Mouse (Mus musculus) hindbrain, embryonic 12.5 days (tissue): ENCODE data around the gene Dnajc27. TPM values are rescaled to one million over a fixed set of nuclear protein-coding genes. Genes with fewer than 3 reads are reported as not detected.

ENCODE experiments used
- ATAC-seq: fragments of 200-750 bp; cut with Nextera tagmentation; 2 replicates; pipeline ENCODE4 v1.8.0; 2017; ENCODE audit warnings: moderate TSS enrichment; ENCODE audit not compliant: low FRiP score
- H3K27ac ChIP-seq: fragments of 300-500 bp; sonication (generic); 2 replicates; pipeline ENCODE4 v1.5.1; 2016; ENCODE audit warnings: mild to moderate bottlenecking
- H3K27me3 ChIP-seq: fragments of 300-500 bp; sonication (generic); 2 replicates; pipeline ENCODE4 v1.6.1; 2016; ENCODE audit warnings: mild to moderate bottlenecking
- H3K36me3 ChIP-seq: fragments of 300-500 bp; sonication (generic); 2 replicates; pipeline ENCODE4 v1.6.1; 2016; ENCODE audit warnings: mild to moderate bottlenecking
- H3K4me1 ChIP-seq: fragments of 300-500 bp; sonication (generic); 2 replicates; pipeline ENCODE4 v1.6.1; 2016
- H3K4me2 ChIP-seq: fragments of 300-500 bp; sonication (generic); replicated peaks from 2 replicates; pipeline ENCODE4 v1.6.1; 2016; ENCODE audit warnings: mild to moderate bottlenecking
- H3K4me3 ChIP-seq: fragments of 300-500 bp; sonication (generic); 2 replicates; pipeline ENCODE4 v1.5.1; 2016; ENCODE audit warnings: mild to moderate bottlenecking
- H3K9ac ChIP-seq: fragments of 300-500 bp; sonication (generic); 2 replicates; pipeline ENCODE4 v1.6.1; 2016; ENCODE audit warnings: mild to moderate bottlenecking, moderate library complexity
- H3K9me3 ChIP-seq: fragments of 300-500 bp; sonication (generic); replicated peaks from 2 replicates; pipeline ENCODE4 v1.6.1; 2016; ENCODE audit warnings: mild to moderate bottlenecking
- WGBS: fragments of 180-500 bp; shearing (Covaris S2); methylation state at CpG from one replicate; pipeline ENCODE4 v1.1.7; 2016; 5-methylcytosine and 5-hydroxymethylcytosine counted together
- polyA plus RNA-seq: library from polyadenylated mRNA; unstranded; fragments of >200 nt; fragmentation: Nextera tagmentation; extraction: Ambion mirVana; gene quantifications from 2 replicates; pipeline ENCODE4 v1.2.1, GENCODE M21; 2016

Gene Dnajc27
- polyA plus RNA-seq, 1 experiment from 2014 or later: 13.9 TPM

- no peaks in the 10 kb centered on the region for H3K9me3 ChIP-seq
- H3K4me2 ChIP-seq: no peak overlapping the region
- ATAC-seq: no peak
- WGBS: 74% methylated on average over 9 of the region's 9 CpGs
- no peak overlapping the region for H3K27ac ChIP-seq
- H3K27me3 ChIP-seq: no peaks in the 10 kb centered on the region
- no peaks in the 10 kb centered on the region for H3K4me1 ChIP-seq
- H3K4me3 ChIP-seq: no peak overlapping the region
- H3K9ac ChIP-seq: no peak overlapping the region
- H3K36me3 ChIP-seq: no peaks in the 10 kb centered on the region
Observed at GRCm38 (mm10) chr12:4058321-4058720, 24.1 kb upstream of the Dnajc27 start.

- ATAC-seq: no peak
- H3K9me3 ChIP-seq: no peaks in the 10 kb centered on the region
- H3K27me3 ChIP-seq: no peaks in the 10 kb centered on the region
- no peak overlapping the region for H3K4me2 ChIP-seq
- no peaks in the 10 kb centered on the region for H3K4me1 ChIP-seq
- H3K36me3 ChIP-seq: no peaks in the 10 kb centered on the region
- no peak overlapping the region for H3K9ac ChIP-seq
- no peak overlapping the region for H3K27ac ChIP-seq
- H3K4me3 ChIP-seq: no peak overlapping the region
- 89% methylated on average over 4 of the region's 4 CpGs for whole genome bisulfite sequencing
Observed at GRCm38 (mm10) chr12:4059683-4060082, 22.7 kb upstream of the Dnajc27 start.

- Histone ChIP-seq H3K4me1 (peaks cover 4% of the 10 kb centered on the region; the same call in 1 of the 2 replicates), H3K4me3 (no peak overlapping the region), H3K9ac (no peak overlapping the region), H3K36me3 (no peaks in the 10 kb centered on the region), H3K27ac (no peak overlapping the region), H3K27me3 (no peaks in the 10 kb centered on the region), H3K4me2 (no peak overlapping the region), H3K9me3 (no peaks in the 10 kb centered on the region)
- WGBS: 98% methylated on average over 2 of the region's 2 CpGs
- ATAC-seq: no peak
Observed at GRCm38 (mm10) chr12:4065498-4065897, 16.9 kb upstream of the Dnajc27 start.

GRCm38 (mm10) chr12:4065944-4066343, 16.4 kb upstream of the Dnajc27 start:
- 78% methylated on average over 8 of the region's 8 CpGs for WGBS

GRCm38 (mm10) chr12:4066681-4067459, 15.5 kb upstream of the Dnajc27 start:
- no peaks in the 10 kb centered on the region for H3K36me3 ChIP-seq
- peaks cover 4% of the 10 kb centered on the region; the same call in 1 of the 2 replicates for H3K4me1 ChIP-seq
- H3K27me3 ChIP-seq: no peaks in the 10 kb centered on the region
- no peak for ATAC-seq
- no peaks in the 10 kb centered on the region for H3K9me3 ChIP-seq
- no peak overlapping the region for H3K4me2 ChIP-seq
- WGBS: 71% methylated on average over 6 of the region's 6 CpGs
- no peak overlapping the region for H3K27ac ChIP-seq
- H3K9ac ChIP-seq: no peak overlapping the region
- H3K4me3 ChIP-seq: no peak overlapping the region

More at GRCm38 (mm10) chr12:4065944-4066343, 16.4 kb upstream of the Dnajc27 start:
- Histone ChIP-seq H3K4me2 (no peak overlapping the region), H3K4me1 (peaks cover 4% of the 10 kb centered on the region; the same call in 1 of the 2 replicates), H3K4me3 (no peak overlapping the region), H3K27me3 (no peaks in the 10 kb centered on the region), H3K9ac (no peak overlapping the region), H3K36me3 (no peaks in the 10 kb centered on the region), H3K27ac (no peak overlapping the region), H3K9me3 (no peaks in the 10 kb centered on the region)
- ATAC-seq: no peak

GRCm38 (mm10) chr12:4068551-4068950, 13.8 kb upstream of the Dnajc27 start:
- Histone ChIP-seq H3K27me3 (no peaks in the 10 kb centered on the region), H3K9me3 (no peaks in the 10 kb centered on the region), H3K4me2 (no peak overlapping the region), H3K27ac (no peak overlapping the region), H3K4me3 (no peak overlapping the region), H3K4me1 (peaks cover 4% of the 10 kb centered on the region; the same call in 1 of the 2 replicates), H3K9ac (no peak overlapping the region), H3K36me3 (no peaks in the 10 kb centered on the region)
- ATAC-seq: no peak
- WGBS: 83% methylated on average over 4 of the region's 4 CpGs

GRCm38 (mm10) chr12:4071671-4072070, 10.7 kb upstream of the Dnajc27 start:
- no peak for ATAC-seq
- H3K27me3 ChIP-seq: no peaks in the 10 kb centered on the region

GRCm38 (mm10) chr12:4075407-4075806, 7.0 kb upstream of the Dnajc27 start:
- WGBS: 66% methylated on average over 8 of the region's 8 CpGs
- Histone ChIP-seq H3K36me3 (no peaks in the 10 kb centered on the region), H3K9ac (no peak overlapping the region), H3K27ac (no peak overlapping the region), H3K4me1 (no peaks in the 10 kb centered on the region), H3K27me3 (no peaks in the 10 kb centered on the region), H3K4me3 (no peak overlapping the region), H3K4me2 (no peak overlapping the region), H3K9me3 (no peaks in the 10 kb centered on the region)
- no peak for ATAC-seq

More at GRCm38 (mm10) chr12:4071671-4072070, 10.7 kb upstream of the Dnajc27 start:
- Histone ChIP-seq H3K27ac (no peak overlapping the region), H3K4me1 (no peaks in the 10 kb centered on the region; the same call in 1 of the 2 replicates), H3K36me3 (no peaks in the 10 kb centered on the region), H3K4me2 (no peak overlapping the region), H3K9ac (no peak overlapping the region), H3K4me3 (no peak overlapping the region), H3K9me3 (no peaks in the 10 kb centered on the region)
- 83% methylated on average over 9 of the region's 9 CpGs for WGBS

- Histone ChIP-seq H3K4me2 (no peak overlapping the region), H3K36me3 (no peaks in the 10 kb centered on the region), H3K27me3 (no peaks in the 10 kb centered on the region), H3K4me3 (no peak overlapping the region), H3K4me1 (no peaks in the 10 kb centered on the region), H3K9ac (no peak overlapping the region), H3K27ac (no peak overlapping the region), H3K9me3 (no peaks in the 10 kb centered on the region)
- no peak for ATAC-seq
Observed at GRCm38 (mm10) chr12:4076383-4076782, 6.0 kb upstream of the Dnajc27 start.

- ATAC-seq: no peak
- H3K4me2 ChIP-seq: no peak overlapping the region
- H3K9me3 ChIP-seq: no peaks in the 10 kb centered on the region
- no peak overlapping the region for H3K4me3 ChIP-seq
- no peaks in the 10 kb centered on the region for H3K27me3 ChIP-seq
- peaks cover 2% of the 10 kb centered on the region; the same call in 1 of the 2 replicates for H3K4me1 ChIP-seq
- H3K9ac ChIP-seq: no peak overlapping the region
- 63% methylated on average over 1 of the region's 1 CpGs for WGBS
- no peak overlapping the region for H3K27ac ChIP-seq
- H3K36me3 ChIP-seq: no peaks in the 10 kb centered on the region
Observed at GRCm38 (mm10) chr12:4078069-4078468, 4.3 kb upstream of the Dnajc27 start.

- H3K4me2 ChIP-seq: no peak overlapping the region
Observed at GRCm38 (mm10) chr12:4080311-4080710, 2.1 kb upstream of the Dnajc27 start.

GRCm38 (mm10) chr12:4083441-4083840, 1.1 kb downstream of the Dnajc27 start:
- H3K27ac ChIP-seq: no peak overlapping the region
- no peaks in the 10 kb centered on the region for H3K27me3 ChIP-seq
- peaks cover 24% of the 10 kb centered on the region for H3K36me3 ChIP-seq
- peak overlapping the region; percentile 52; the same call in 1 of the 2 replicates for H3K4me3 ChIP-seq
- peak overlapping the region; percentile 52 for H3K4me2 ChIP-seq
- ATAC-seq: no peak
- H3K9ac ChIP-seq: 0 out of 2 replicates have a peak overlapping the region, but pooled peaks have one; percentile 44
- H3K4me1 ChIP-seq: peaks cover 10% of the 10 kb centered on the region
- no peaks in the 10 kb centered on the region for H3K9me3 ChIP-seq
- WGBS: 75% methylated on average over 8 of the region's 8 CpGs

More at GRCm38 (mm10) chr12:4080311-4080710, 2.1 kb upstream of the Dnajc27 start:
- H3K9ac ChIP-seq: no peak overlapping the region
- H3K4me3 ChIP-seq: no peak overlapping the region
- peaks cover 10% of the 10 kb centered on the region for H3K4me1 ChIP-seq
- H3K27ac ChIP-seq: no peak overlapping the region
- H3K36me3 ChIP-seq: no peaks in the 10 kb centered on the region
- no peak for ATAC-seq
- H3K9me3 ChIP-seq: no peaks in the 10 kb centered on the region
- no peaks in the 10 kb centered on the region for H3K27me3 ChIP-seq
- 1% methylated on average over 2 of the region's 2 CpGs for WGBS

- Histone ChIP-seq H3K36me3 (peaks cover 59% of the 10 kb centered on the region), H3K4me1 (no peaks in the 10 kb centered on the region), H3K27ac (no peak overlapping the region), H3K27me3 (no peaks in the 10 kb centered on the region), H3K4me3 (no peak overlapping the region), H3K9ac (no peak overlapping the region), H3K9me3 (no peaks in the 10 kb centered on the region), H3K4me2 (no peak overlapping the region)
- WGBS: 78% methylated on average over 4 of the region's 4 CpGs
- no peak for ATAC-seq
Observed at GRCm38 (mm10) chr12:4107383-4107782, 25.0 kb downstream of the Dnajc27 start.
